Mouse (Mus musculus) MEL (cell line): ENCODE results near the gene Sox10. TPM values are rescaled to one million over a fixed set of nuclear protein-coding genes. Genes with fewer than 3 reads are reported as not detected.

Experiments used
- DNase-seq: peaks from one replicate; pipeline ENCODE4 v3.0.0; 2011; ENCODE audit warnings: low read depth, low spot score
- H3K27ac ChIP-seq: 2 replicates; pipeline ENCODE4 v1.5.1; 2012; ENCODE audit warnings: low read depth, mild to moderate bottlenecking, control low read depth, low read length, moderate library complexity; ENCODE audit not compliant: control insufficient read depth
- H3K27me3 ChIP-seq, 2 experiments: fragments of 150-350 bp in 1 of 2; sonication (generic) in 1 of 2; 2 replicates each; pipeline ENCODE4 v1.6.1; 2012; ENCODE audit warnings: low read length in 2 of 2, mild to moderate bottlenecking in 2 of 2, improper control_type of control experiment in 1 of 2, moderate library complexity in 1 of 2; ENCODE audit not compliant: insufficient read depth in 2 of 2, control insufficient read depth in 1 of 2
- H3K36me3 ChIP-seq, 2 experiments: 2 replicates each; pipeline ENCODE4 v1.6.1; 2012 to 2014; ENCODE audit warnings: low read length in 2 of 2, improper control_type of control experiment in 1 of 2, inconsistent platforms in 1 of 2, mild to moderate bottlenecking in 1 of 2; ENCODE audit not compliant: insufficient read depth in 2 of 2, control insufficient read depth in 1 of 2
- H3K4me1 ChIP-seq, 2 experiments: fragments of 150-350 bp in 1 of 2; sonication (generic) in 1 of 2; 2 replicates each; pipeline ENCODE4 v1.6.1; 2012; ENCODE audit warnings: low read length in 2 of 2, improper control_type of control experiment in 1 of 2, mild to moderate bottlenecking in 1 of 2; ENCODE audit not compliant: insufficient read depth in 2 of 2, control insufficient read depth in 1 of 2
- H3K4me3 ChIP-seq, 2 experiments: fragments of 150-350 bp in 1 of 2; sonication (generic) in 1 of 2; 2 replicates each; pipeline ENCODE4 v1.5.1; 2012; ENCODE audit warnings: low read depth in 2 of 2, low read length in 2 of 2, mild to moderate bottlenecking in 2 of 2, moderate library complexity in 2 of 2, control low read depth in 1 of 2, improper control_type of control experiment in 1 of 2; ENCODE audit not compliant: control insufficient read depth in 1 of 2, insufficient read depth in 1 of 2
- H3K79me2 ChIP-seq: 2 replicates; pipeline ENCODE4 v1.6.1; 2012; ENCODE audit warnings: mild to moderate bottlenecking, low read length, moderate library complexity; ENCODE audit not compliant: control insufficient read depth, poor library complexity, insufficient read depth
- H3K9ac ChIP-seq: 2 replicates; pipeline ENCODE4 v1.6.1; 2012; ENCODE audit warnings: low read depth, mild to moderate bottlenecking, control low read depth, low read length, moderate library complexity; ENCODE audit not compliant: control insufficient read depth, poor library complexity, severe bottlenecking
- H3K9me3 ChIP-seq: fragments of 150-350 bp; sonication (generic); replicated peaks from 2 replicates; pipeline ENCODE4 v1.6.1; 2012; ENCODE audit warnings: mild to moderate bottlenecking, low read length, improper control_type of control experiment, moderate library complexity; ENCODE audit not compliant: insufficient read depth
- CHD1 ChIP-seq: IDR thresholded peaks from 2 replicates; pipeline ENCODE4 v1.6.1; 2012; ENCODE audit warnings: low read depth, mild to moderate bottlenecking, inconsistent platforms, low read length, improper control_type of control experiment
- CHD2 ChIP-seq: IDR thresholded peaks from 2 replicates; pipeline ENCODE4 v1.6.1; 2011; ENCODE audit warnings: low read length, improper control_type of control experiment
- E2F4 ChIP-seq: IDR thresholded peaks from 2 replicates; pipeline ENCODE4 v1.6.1; 2011; ENCODE audit warnings: low read depth, low read length, improper control_type of control experiment, borderline replicate concordance
- ELF1 ChIP-seq: IDR thresholded peaks from 2 replicates; pipeline ENCODE4 v1.6.1; 2014; ENCODE audit warnings: low read depth, mild to moderate bottlenecking, inconsistent platforms, low read length, improper control_type of control experiment, moderate library complexity
- ETS1 ChIP-seq: IDR thresholded peaks from 2 replicates; pipeline ENCODE4 v1.6.1; 2012; ENCODE audit warnings: low read depth, mild to moderate bottlenecking, inconsistent platforms, low read length, improper control_type of control experiment, moderate library complexity
- GABPA ChIP-seq: IDR thresholded peaks from 2 replicates; pipeline ENCODE4 v1.6.1; 2012; ENCODE audit warnings: low read depth, mild to moderate bottlenecking, inconsistent platforms, low read length, improper control_type of control experiment, moderate library complexity
- HCFC1 ChIP-seq: IDR thresholded peaks from 2 replicates; pipeline ENCODE4 v1.6.1; 2012; ENCODE audit warnings: low read depth, mild to moderate bottlenecking, inconsistent platforms, low read length, improper control_type of control experiment, moderate library complexity
- JUND ChIP-seq: IDR thresholded peaks from 2 replicates; pipeline ENCODE4 v1.6.1; 2011; ENCODE audit warnings: low read depth, mild to moderate bottlenecking, improper control_type of control experiment, low read length
- KAT2A ChIP-seq: conservative IDR thresholded peaks from 2 replicates; pipeline ENCODE4 v1.6.1; 2012; ENCODE audit warnings: low read depth, low read length, improper control_type of control experiment, inconsistent platforms
- MAFK ChIP-seq: IDR thresholded peaks from 2 replicates; pipeline ENCODE4 v1.6.1; 2011; ENCODE audit warnings: low read depth, mild to moderate bottlenecking, low read length, improper control_type of control experiment, borderline replicate concordance
- MAX ChIP-seq: IDR thresholded peaks from 2 replicates; pipeline ENCODE4 v1.6.1; 2011; ENCODE audit warnings: low read length, improper control_type of control experiment
- MEF2A ChIP-seq: IDR thresholded peaks from 2 replicates; pipeline ENCODE4 v1.6.1; 2014; ENCODE audit warnings: low read depth, mild to moderate bottlenecking, inconsistent platforms, low read length, improper control_type of control experiment; ENCODE audit not compliant: poor library complexity, insufficient replicate concordance, severe bottlenecking; ENCODE audit errors: extremely low read depth
- MXI1 ChIP-seq: IDR thresholded peaks from 2 replicates; pipeline ENCODE4 v1.6.1; 2011; ENCODE audit warnings: mild to moderate bottlenecking, low read depth, low read length, improper control_type of control experiment
- MYB ChIP-seq: IDR thresholded peaks from 2 replicates; pipeline ENCODE4 v1.6.1; 2011; ENCODE audit warnings: mild to moderate bottlenecking, low read depth, low read length, improper control_type of control experiment
- NELFE ChIP-seq: IDR thresholded peaks from 2 replicates; pipeline ENCODE4 v1.6.1; 2011; ENCODE audit warnings: low read depth, low read length, improper control_type of control experiment
- NRF1 ChIP-seq: IDR thresholded peaks from 2 replicates; pipeline ENCODE4 v1.6.1; 2014; ENCODE audit warnings: low read depth, mild to moderate bottlenecking, inconsistent platforms, low read length, improper control_type of control experiment, moderate library complexity; ENCODE audit not compliant: poor library complexity, insufficient read depth, severe bottlenecking
- POLR2AphosphoS2 ChIP-seq: IDR thresholded peaks from 2 replicates; pipeline ENCODE4 v1.6.1; 2011; ENCODE audit warnings: low read length, improper control_type of control experiment
- POLR2AphosphoS5 ChIP-seq: IDR thresholded peaks from 2 replicates; pipeline ENCODE4 v1.6.1; 2012; ENCODE audit warnings: low read depth, borderline replicate concordance, mild to moderate bottlenecking, inconsistent platforms, low read length, moderate library complexity, mixed read lengths
- RAD21 ChIP-seq: IDR thresholded peaks from 2 replicates; pipeline ENCODE4 v1.6.1; 2011; ENCODE audit warnings: mild to moderate bottlenecking, low read depth, low read length, improper control_type of control experiment
- RCOR1 ChIP-seq: IDR thresholded peaks from 2 replicates; pipeline ENCODE4 v1.6.1; 2012; ENCODE audit warnings: low read depth, mild to moderate bottlenecking, inconsistent platforms, low read length, improper control_type of control experiment
- SMC3 ChIP-seq: IDR thresholded peaks from 2 replicates; pipeline ENCODE4 v1.6.1; 2011; ENCODE audit warnings: low read depth, low read length, improper control_type of control experiment
- TAL1 ChIP-seq: IDR thresholded peaks from 2 replicates; pipeline ENCODE4 v1.6.1; 2012; ENCODE audit warnings: mild to moderate bottlenecking, inconsistent platforms, low read length, moderate library complexity, mixed read lengths
- TBP ChIP-seq: IDR thresholded peaks from 2 replicates; pipeline ENCODE4 v1.8.0; 2011; ENCODE audit warnings: low read depth, low read length, improper control_type of control experiment
- TCF12 ChIP-seq: IDR thresholded peaks from 2 replicates; pipeline ENCODE4 v1.6.1; 2014; ENCODE audit warnings: low read depth, mild to moderate bottlenecking, inconsistent platforms, low read length, improper control_type of control experiment, moderate library complexity
- USF2 ChIP-seq, 2 experiments: IDR thresholded peaks; 2 replicates each; pipeline ENCODE4 v1.6.1; 2011 to 2012; ENCODE audit warnings: improper control_type of control experiment in 2 of 2, low read length in 2 of 2, borderline replicate concordance in 1 of 2, inconsistent platforms in 1 of 2, low read depth in 1 of 2, mild to moderate bottlenecking in 1 of 2; ENCODE audit not compliant: insufficient read depth in 1 of 2
- ZNF384 ChIP-seq: IDR thresholded peaks from 2 replicates; pipeline ENCODE4 v1.6.1; 2012; ENCODE audit warnings: low read depth, mild to moderate bottlenecking, inconsistent platforms, low read length, improper control_type of control experiment
- polyA plus RNA-seq, 2 experiments: library from polyadenylated mRNA; stranded (reverse) in 1 of 2; unstranded in 1 of 2; fragments of >175 nt in 1 of 2; fragments of >200 nt in 1 of 2; gene quantifications; 2 replicates each; pipeline versions ENCODE4 v1.2.1 to v1.2.4; 2012; ENCODE audit warnings: low replicate concordance in 2 of 2, low read depth in 1 of 2; ENCODE audit not compliant: insufficient read length in 2 of 2, insufficient read depth in 1 of 2, missing spikeins in 1 of 2
- total RNA-seq: library from RNA; depleted of rRNA; stranded (reverse); fragments of 300-350 nt; gene quantifications from 2 replicates; pipeline ENCODE4 v1.2.3, GENCODE M21; 2012

The Sox10 gene
- total and polyA plus RNA-seq, 3 experiments: not detected

GRCm38 (mm10) chr15:79135783-79136575 is 29.1 kb downstream of the Sox10 start:
- DNase-seq: no peak

GRCm38 (mm10) chr15:79135332-79135731 is 29.7 kb downstream of the Sox10 start:
- no peaks in the 10 kb centered on the region for H3K36me3 ChIP-seq
- H3K9me3 ChIP-seq: no peaks in the 10 kb centered on the region
- no peak overlapping the region for H3K9ac ChIP-seq
- no peak for DNase-seq
- no peak overlapping the region for H3K4me3 ChIP-seq
- TF ChIP-seq TCF12: no peak
- no peak for TF ChIP-seq TAL1
- TF ChIP-seq CHD1: no peak
- TF ChIP-seq NRF1: no peak
- no peak for TF ChIP-seq JUND
- TF ChIP-seq E2F4: no peak
- TF ChIP-seq SMC3: no peak
- TF ChIP-seq ZNF384: no peak
- TF ChIP-seq GABPA: no peak
- TF ChIP-seq KAT2A: no peak
- no peak for TF ChIP-seq POLR2AphosphoS5
- TF ChIP-seq MXI1: no peak
- TF ChIP-seq MAFK: no peak
- TF ChIP-seq RCOR1: no peak
- no peak overlapping the region for H3K27ac ChIP-seq
- H3K27me3 ChIP-seq: no peaks in the 10 kb centered on the region
- no peaks in the 10 kb centered on the region for H3K4me1 ChIP-seq
- H3K79me2 ChIP-seq: no peaks in the 10 kb centered on the region

More at GRCm38 (mm10) chr15:79135783-79136575, 29.1 kb downstream of the Sox10 start:
- H3K36me3 ChIP-seq: no peaks in the 10 kb centered on the region
- H3K79me2 ChIP-seq: no peaks in the 10 kb centered on the region
- H3K4me1 ChIP-seq: no peaks in the 10 kb centered on the region
- no peak overlapping the region for H3K27ac ChIP-seq
- no peaks in the 10 kb centered on the region for H3K9me3 ChIP-seq
- no peaks in the 10 kb centered on the region for H3K27me3 ChIP-seq
- H3K4me3 ChIP-seq: no peak overlapping the region
- no peak overlapping the region for H3K9ac ChIP-seq
- TF ChIP-seq NRF1: no peak
- TF ChIP-seq GABPA: no peak
- no peak for TF ChIP-seq TBP
- TF ChIP-seq CHD2: no peak
- no peak for TF ChIP-seq TAL1
- TF ChIP-seq MAX: no peak
- no peak for TF ChIP-seq MYB
- TF ChIP-seq POLR2AphosphoS2: no peak
- no peak for TF ChIP-seq RCOR1
- TF ChIP-seq MEF2A: no peak
- TF ChIP-seq HCFC1: no peak
- TF ChIP-seq USF2 (IDR thresholded peaks at IDR 0.05; ENCODE audit: borderline replicate concordance in 1 of 2, insufficient read depth in 1 of 2, low read depth in 1 of 2, low read length in 2 of 2): no peak
- TF ChIP-seq ETS1: no peak
- TF ChIP-seq SMC3: no peak
- no peak for TF ChIP-seq ZNF384
- no peak for TF ChIP-seq RAD21
- TF ChIP-seq ELF1: no peak
- TF ChIP-seq MAFK: no peak
- no peak for TF ChIP-seq POLR2AphosphoS5
- TF ChIP-seq NELFE: no peak
